Mouse (Mus musculus) heart, postnatal 0 days (tissue): ENCODE measurements around the gene Plekhb2.

Experiments
- CTCF ChIP-seq: IDR thresholded peaks from 2 replicates; pipeline ENCODE4 v1.5.1; 2016; ENCODE audit warnings: antibody characterized with exemption, control low read depth, low read depth
- EP300 ChIP-seq: IDR thresholded peaks from 2 replicates; pipeline ENCODE4 v1.6.1; 2016; ENCODE audit warnings: antibody characterized with exemption, low read depth

- TF ChIP-seq CTCF (no peak), EP300 (no peak)
Observed at GRCm38 (mm10) chr1:34802290-34802642, 47.5 kb upstream of the Plekhb2 start.
